Mouse (Mus musculus): ENCODE results near the gene Dmtf1.
"Not testable (repeated sequence)": the region's sequence is repeated elsewhere in the genome, so short reads cannot be mapped to it uniquely, and the experiment has no call there.

Dmtf1 gene

DNA sequence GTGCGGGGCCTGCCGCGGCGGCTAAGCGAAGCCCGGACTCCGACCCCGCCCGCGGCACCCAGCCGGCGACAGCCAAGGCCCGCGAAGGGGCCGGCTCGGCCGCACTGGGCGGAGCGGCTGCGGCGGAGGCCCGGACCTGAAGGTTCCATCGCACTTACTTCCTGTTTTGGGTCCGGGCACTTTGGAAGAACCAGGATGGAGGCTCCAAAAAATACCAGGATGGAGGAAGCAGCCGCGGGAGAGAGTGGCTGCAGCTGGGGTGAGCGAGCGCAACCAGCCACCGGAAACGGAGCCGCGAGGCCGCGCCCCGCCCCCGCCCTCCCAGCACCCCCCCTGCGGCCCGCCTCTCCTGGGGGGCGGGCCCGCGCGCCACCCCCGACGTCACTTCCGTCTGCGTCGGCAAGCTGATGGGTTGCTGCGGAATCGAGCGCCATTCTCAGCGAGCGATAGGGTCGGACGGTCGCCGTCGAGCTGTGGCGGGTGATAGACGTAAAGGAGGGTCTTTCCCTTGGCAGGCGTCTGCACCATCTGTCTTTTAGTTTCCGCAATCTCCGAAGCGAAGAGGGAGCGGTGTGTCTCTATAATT lies at the start of gene Dmtf1:
TSS of gene Dmtf1 (minus strand) at position 321 of the 586 bp plus-strand sequence.
- DNase-seq (ENCODE audit: low read depth, low spot score) = peak; percentile 95

DNA sequence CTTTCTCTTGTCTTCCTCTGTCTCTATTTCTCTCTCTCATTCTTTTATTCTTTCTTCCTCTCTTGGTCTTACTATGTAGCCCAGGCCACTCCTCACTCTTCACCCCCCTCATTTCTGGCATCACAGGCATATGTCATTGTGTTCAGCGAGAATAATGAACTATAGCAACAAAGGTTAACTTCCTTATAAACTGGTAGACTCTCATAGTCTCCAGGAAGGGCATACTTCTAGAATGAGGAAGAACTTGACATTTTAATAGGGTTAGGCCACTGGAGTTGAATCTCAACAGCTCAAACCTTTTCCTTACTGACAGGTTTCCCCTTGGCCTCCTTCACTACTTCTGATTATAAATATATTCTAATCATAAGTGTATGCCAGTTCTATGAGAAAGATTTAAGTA lies 24.9 kb upstream of the Dmtf1 start:
- DNase-seq (ENCODE audit: low read depth, low spot score) = no peak

- no peak for DNase-seq (ENCODE audit: low read depth, low spot score)
Observed at GRCm38 (mm10) chr5:9173295-9173694, 11.7 kb upstream of the Dmtf1 start.

DNA sequence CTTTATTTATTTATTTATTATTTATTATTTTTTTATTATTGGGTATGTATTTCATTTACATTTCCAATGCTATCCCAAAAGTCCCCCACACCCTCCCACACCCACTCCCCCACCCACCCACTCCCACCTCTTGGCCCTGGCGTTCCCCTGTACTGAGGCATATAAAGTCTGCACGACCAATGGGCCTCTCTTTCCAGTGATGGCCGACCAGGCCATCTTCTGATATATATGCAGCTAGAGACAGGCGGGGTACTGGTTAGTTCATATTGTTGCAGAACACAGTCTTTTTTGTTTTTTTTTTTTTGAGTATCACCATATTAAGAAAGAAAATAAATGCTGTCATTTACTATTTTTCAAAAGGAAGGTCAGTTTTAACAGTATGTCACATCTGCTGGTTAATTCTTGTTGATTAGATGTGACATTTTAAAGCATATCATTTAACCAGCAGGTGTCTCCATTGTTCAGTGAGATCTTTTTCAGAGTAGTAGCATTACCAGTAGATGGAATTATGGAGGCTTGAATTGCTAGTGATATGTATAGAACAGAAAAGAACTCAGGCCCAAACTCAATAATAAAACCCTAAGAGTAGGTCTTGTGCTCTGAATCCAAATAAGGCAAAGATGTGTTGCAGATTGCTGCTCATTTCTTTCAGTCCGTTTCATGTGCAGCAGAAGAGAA lies 7.9 kb upstream of the Dmtf1 start:
- not testable (repeated sequence) for DNase-seq (ENCODE audit: low read depth, low spot score)

DNA sequence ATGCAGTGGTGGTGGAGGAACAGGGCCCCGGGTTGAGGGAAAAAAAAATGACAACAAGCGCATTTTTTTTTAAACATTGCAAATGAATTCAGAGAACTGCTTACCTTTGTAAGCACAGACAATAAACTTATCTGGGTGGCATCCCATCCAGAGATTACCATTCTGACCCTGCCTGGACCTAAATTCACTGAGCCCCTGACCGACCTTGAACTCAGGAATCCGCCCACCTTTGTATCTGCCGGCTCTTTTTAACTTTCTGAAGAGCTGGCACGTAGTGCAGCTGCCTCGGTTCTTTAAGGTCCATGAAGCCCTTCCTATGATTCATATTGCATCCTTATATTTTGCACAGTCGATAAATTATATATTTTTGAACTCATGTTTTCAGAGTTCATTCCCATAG lies 4.8 kb upstream of the Dmtf1 start:
- DNase-seq (ENCODE audit: low read depth, low spot score) = no peak

DNA sequence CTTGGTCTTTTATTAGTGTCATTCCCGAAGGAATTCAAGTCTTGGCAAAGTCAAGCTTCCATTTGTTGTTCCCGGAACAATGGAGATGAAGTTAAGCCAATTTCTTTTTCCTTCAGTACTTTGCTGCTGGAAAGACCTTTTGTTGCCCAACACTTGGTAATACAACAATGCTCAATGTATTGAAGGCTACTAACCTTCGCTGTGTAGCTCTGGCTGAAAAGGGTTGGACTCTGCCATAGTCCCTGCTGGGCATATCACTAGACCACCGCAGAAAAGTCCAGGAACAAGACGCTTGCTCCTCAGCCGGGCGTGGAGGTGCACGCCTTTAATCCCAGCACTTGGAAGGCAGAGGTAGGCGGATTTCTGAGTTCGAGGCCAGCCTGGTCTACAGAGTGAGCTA lies 3.6 kb upstream of the Dmtf1 start:
- DNase-seq (ENCODE audit: low read depth, low spot score) = not testable (repeated sequence)

- no peak for DNase-seq (ENCODE audit: low read depth, low spot score)
Observed at GRCm38 (mm10) chr5:9163411-9163810, 1.8 kb upstream of the Dmtf1 start.

DNA sequence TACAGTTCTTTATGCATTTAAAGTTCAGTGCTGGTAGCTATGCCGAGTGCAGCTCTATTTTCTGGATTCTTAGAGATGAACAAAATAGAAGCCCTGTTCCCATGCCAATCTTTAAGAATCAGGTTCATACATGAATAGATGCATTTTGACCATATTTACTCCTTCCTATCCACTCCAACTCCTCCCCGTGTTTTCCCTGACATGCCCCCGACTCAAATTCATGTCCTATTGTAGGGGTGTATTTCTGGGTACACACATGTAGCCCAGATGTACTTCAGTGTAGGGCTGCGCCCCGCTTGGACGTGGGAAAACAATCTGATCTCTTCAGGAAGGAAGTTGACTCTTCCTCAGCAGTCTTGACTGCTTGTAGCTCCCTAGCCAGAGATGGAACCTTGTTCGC lies 512 bp upstream of the Dmtf1 start:
- peak; percentile 52 for DNase-seq (ENCODE audit: low read depth, low spot score)

- DNase-seq (ENCODE audit: low read depth, low spot score) = peak; percentile 39
Observed at GRCm38 (mm10) chr5:9160831-9161455, 633 bp downstream of the Dmtf1 start.

GRCm38 (mm10) chr5:9157336-9157735 lies 4.2 kb downstream of the Dmtf1 start:
- no peak for DNase-seq (ENCODE audit: low read depth, low spot score)

GRCm38 (mm10) chr5:9156746-9157145 lies 4.8 kb downstream of the Dmtf1 start:
- no peak for DNase-seq (ENCODE audit: low read depth, low spot score)

- no peak for DNase-seq (ENCODE audit: low read depth, low spot score)
Observed at GRCm38 (mm10) chr5:9149273-9149850, 12.2 kb downstream of the Dmtf1 start.

GRCm38 (mm10) chr5:9142376-9142775 lies 19.2 kb downstream of the Dmtf1 start:
- no peak for DNase-seq (ENCODE audit: low read depth, low spot score)

- no peak for DNase-seq (ENCODE audit: low read depth, low spot score)
Observed at GRCm38 (mm10) chr5:9140724-9141123, 20.9 kb downstream of the Dmtf1 start.

DNA sequence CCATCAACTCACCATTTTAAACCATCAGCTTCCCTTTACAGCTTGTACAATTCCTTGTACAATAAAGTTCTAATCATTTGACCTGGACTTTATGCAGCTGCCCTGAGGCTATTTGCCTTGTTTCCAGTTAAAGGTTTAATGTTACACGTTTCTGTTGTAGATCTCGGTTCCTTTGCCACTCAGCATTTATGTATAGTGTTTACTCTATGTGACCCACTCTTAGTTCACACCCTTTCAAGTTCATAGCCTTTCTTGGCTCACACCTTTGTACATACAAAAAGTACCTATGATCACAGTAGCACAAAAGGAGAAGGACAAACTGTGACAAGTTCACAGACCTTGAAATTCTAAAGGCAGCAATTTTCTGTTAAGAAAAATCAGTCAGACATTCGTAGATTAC lies 26.0 kb downstream of the Dmtf1 start:
- DNase-seq (ENCODE audit: low read depth, low spot score) = no peak

GRCm38 (mm10) chr5:9131786-9132185 lies 29.8 kb downstream of the Dmtf1 start:
- no peak for DNase-seq (ENCODE audit: low read depth, low spot score)

DNA sequence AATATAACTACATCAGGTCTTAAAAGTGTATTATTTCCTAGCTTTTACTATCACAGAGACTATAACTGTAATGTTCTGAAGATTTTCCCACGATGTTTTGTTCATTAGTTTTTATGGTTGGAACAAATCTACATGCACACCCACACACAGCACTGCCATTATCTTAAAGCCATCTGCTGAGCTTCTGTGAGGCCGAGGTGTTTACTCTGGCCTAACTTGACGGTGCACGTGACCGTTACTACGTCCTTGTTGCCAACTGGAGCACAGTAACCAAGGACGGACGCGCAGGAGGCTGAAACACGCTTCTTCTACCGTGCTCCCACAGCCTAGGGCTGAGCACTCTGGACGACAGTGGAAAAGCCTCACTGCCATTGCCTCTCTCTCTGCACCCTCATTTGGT lies 33.0 kb downstream of the Dmtf1 start:
- DNase-seq (ENCODE audit: low read depth, low spot score) = no peak

GRCm38 (mm10) chr5:9124134-9124533 lies 37.4 kb downstream of the Dmtf1 start:
- DNase-seq (ENCODE audit: low read depth, low spot score) = no peak

DNA sequence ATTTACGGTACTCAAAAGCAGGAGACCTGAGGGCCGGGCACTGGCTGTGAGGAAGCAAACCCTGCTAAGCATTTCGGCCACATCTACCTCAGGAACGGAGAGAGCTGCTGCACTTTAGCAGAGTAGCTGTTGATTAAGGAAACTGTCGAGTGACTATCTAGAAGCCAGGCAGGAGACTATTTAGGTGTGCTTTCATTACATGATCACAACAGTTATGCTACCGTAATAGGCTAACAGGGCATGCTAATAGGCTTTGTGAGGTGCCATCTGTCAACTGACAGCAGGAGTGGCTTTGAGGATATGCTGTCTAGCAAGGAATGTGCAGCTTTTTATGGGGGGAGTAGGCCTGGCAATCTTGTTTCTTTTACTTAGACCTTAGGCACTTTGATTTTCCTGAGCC lies 47.4 kb downstream of the Dmtf1 start:
- no peak for DNase-seq (ENCODE audit: low read depth, low spot score)

- peak; percentile 65 for DNase-seq (ENCODE audit: low read depth, low spot score)
Observed at GRCm38 (mm10) chr5:9111759-9112158, 49.8 kb downstream of the Dmtf1 start.

- no peak for DNase-seq (ENCODE audit: low read depth, low spot score)
Observed at GRCm38 (mm10) chr5:9111285-9111684, 50.3 kb downstream of the Dmtf1 start.

DNA sequence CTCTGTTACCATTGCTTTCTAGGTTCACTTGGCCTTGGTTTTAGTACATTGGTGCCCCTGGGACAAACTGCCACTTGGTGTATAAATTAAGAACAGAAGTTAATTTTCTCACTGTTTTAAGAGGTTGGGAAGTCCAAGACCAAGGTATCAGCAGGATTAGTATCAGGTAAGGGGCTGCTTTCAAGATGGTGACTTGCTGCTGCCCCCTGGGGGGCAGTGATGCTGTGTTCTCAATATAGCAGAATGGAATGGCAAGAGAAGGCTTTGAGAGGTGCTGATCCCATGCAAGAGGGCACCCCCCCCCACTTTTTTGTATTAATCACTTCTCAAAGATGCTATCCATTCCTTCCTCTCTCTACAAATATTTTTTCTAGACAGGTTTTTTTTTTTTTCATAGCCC lies 52.0 kb downstream of the Dmtf1 start:
- no peak for DNase-seq (ENCODE audit: low read depth, low spot score)

DNA sequence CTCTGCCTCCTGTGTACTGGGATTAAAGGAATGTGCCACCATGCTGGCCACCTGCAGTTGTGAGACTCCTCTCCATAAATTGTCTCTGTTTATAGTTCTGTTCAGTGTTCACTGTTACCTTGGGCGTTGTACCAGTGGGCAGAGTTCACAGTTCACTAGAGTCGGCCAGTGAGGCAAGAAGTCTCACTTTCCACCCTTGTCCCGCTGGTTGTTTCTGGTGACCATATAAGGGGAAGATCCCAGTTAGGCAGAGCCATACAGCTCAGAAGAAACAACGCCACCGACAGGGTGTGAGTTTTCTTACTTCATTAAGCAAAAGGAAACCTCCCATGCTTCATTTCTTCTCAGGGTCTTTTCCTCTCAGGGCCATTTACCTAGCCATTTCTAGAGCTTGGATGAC lies 53.1 kb downstream of the Dmtf1 start:
- DNase-seq (ENCODE audit: low read depth, low spot score) = no peak
